Mouse (Mus musculus): ENCODE data around the gene Myh9. TPM values are rescaled to one million over a fixed set of nuclear protein-coding genes. Genes with fewer than 3 reads are reported as not detected.

The Myh9 gene
- 106 and 124 TPM in 2 replicates for polyA plus RNA-seq (2012; rRNA removed)

DNA sequence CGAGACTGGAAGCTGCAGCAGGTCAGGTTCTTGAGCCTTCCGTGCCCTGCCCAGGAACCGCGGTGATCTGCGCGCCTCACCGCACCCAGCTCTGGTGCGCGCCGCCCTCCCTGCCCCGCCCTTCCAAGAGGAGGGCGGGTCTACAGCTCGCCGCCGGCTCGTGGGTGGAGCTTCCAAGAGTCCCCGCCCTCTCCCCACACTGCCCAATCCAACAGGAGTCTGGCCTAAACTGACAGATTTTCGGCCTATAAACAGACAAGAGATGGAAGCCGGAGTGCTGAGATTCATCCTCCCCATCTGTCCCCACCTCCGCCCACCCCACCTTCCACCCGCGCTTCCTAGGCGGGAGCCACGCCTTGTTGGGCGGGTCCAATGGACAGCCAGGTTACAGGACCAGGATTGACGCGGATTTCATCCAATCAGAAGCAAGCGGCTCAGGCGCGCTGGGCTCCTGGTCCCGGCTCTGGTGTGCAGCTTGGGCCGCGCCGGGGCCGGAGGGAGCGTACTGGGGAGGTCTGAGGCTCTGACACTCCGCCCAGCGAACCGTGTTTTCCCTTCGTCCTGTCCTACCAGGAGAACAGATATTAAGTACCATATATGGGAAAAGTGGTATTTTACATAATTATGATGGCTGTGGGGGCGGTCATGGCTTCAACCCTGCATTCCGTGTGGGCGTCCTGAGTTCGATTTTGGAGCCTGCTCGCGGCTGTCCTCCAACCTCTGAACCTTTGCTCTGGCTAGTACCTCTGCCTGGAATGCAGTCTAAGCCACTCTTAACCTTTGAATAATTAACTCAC, at the start of gene Myh9:
Myh9 (minus strand) TSS at position 129 of the 797 bp plus-strand sequence.

DNA sequence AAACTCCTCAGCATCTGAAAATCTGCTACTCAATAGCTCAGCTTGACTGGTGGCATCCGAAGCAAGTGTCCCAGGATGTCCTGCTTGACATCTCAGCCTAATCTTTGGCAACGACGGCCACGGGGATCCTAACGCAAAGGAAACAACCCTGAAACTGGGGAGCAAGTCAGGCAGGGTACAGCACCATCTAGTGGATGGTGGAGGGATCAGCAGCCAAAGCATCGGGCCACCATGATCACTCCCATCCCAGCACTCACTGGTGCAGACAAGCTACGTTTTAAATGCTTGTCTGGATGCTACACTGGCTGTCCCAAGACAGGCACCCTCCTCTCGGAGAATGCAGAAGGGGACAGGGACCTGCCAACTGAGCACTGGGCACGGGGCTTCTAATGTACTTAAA, 85.1 kb downstream of the Myh9 start, which contains the start of gene Apol8:
Apol8 (minus strand) TSS at position 156 of the 400 bp plus-strand sequence.

DNA sequence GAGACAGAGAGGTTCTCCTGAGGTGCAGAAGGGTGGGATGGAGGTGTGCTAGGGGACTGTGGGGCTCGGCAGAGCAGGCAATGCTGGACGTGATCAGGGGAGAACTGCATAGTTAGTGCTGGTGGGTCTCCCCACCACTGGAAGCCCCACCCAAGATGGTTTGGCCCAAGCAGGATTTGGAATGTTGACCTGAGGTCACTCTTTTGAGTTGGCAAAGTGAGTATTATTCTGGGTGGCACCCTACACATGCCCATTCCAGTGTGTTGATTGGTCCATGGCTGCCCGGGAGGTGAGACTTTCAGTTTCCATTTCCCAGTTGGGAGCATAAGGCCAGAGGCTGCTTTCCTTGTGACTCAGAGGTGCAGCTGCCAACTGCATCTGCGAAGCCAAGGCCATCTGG, 113.2 kb downstream of the Myh9 start, which contains the start of gene Apol9b:
Apol9b (plus strand) TSS at position 301 of the 400 bp plus-strand sequence.

Other genes starting within 250 kb of the Myh9 start
- 0.12 and 0.19 TPM in 2 replicates for gene Apol10b, start 246.1 kb downstream of the Myh9 start, polyA plus RNA-seq (2012; rRNA removed)
- gene Gm36245, start 242.9 kb downstream of the Myh9 start, polyA plus RNA-seq (2012; rRNA removed), result not detected in 2 replicates
- 0.10 TPM in 1 of 2 replicates, not detected in the other for gene Apol11b, start 198.9 kb downstream of the Myh9 start, polyA plus RNA-seq (2012; rRNA removed)
- gene Apol7e, start 143.3 kb downstream of the Myh9 start, polyA plus RNA-seq (2012; rRNA removed), result 1.1 and 1.4 TPM in 2 replicates
- gene Apol9b, start 113.1 kb downstream of the Myh9 start, polyA plus RNA-seq (2012; rRNA removed), result 1.7 and 3.0 TPM in 2 replicates
- gene Apol8, start 85.2 kb downstream of the Myh9 start, polyA plus RNA-seq (2012; rRNA removed), result 0.06 and 0.15 TPM in 2 replicates
- 317 and 342 TPM in 2 replicates for gene Txn2, start 86.8 kb upstream of the Myh9 start, polyA plus RNA-seq (2012; rRNA removed)
- gene Foxred2, start 114.5 kb upstream of the Myh9 start, polyA plus RNA-seq (2012; rRNA removed), result 3.2 and 3.5 TPM in 2 replicates
- gene Eif3d, start 128.6 kb upstream of the Myh9 start, polyA plus RNA-seq (2012; rRNA removed), result 122 and 167 TPM in 2 replicates